Mouse (Mus musculus): ENCODE measurements around the gene Gse1. TPM values are rescaled to one million over a fixed set of nuclear protein-coding genes. Genes with fewer than 3 reads are reported as not detected.
"Not testable (repeated sequence)": the region's sequence is repeated elsewhere in the genome, so short reads cannot be mapped to it uniquely, and the experiment has no call there.

Gene Gse1
- polyA plus RNA-seq, 1 experiment, result 24.0 TPM

GRCm38 (mm10) chr8:120344583-120344982, 116.3 kb downstream of the Gse1 start:
- no peak for DNase-seq (ENCODE audit: low read depth)

DNA sequence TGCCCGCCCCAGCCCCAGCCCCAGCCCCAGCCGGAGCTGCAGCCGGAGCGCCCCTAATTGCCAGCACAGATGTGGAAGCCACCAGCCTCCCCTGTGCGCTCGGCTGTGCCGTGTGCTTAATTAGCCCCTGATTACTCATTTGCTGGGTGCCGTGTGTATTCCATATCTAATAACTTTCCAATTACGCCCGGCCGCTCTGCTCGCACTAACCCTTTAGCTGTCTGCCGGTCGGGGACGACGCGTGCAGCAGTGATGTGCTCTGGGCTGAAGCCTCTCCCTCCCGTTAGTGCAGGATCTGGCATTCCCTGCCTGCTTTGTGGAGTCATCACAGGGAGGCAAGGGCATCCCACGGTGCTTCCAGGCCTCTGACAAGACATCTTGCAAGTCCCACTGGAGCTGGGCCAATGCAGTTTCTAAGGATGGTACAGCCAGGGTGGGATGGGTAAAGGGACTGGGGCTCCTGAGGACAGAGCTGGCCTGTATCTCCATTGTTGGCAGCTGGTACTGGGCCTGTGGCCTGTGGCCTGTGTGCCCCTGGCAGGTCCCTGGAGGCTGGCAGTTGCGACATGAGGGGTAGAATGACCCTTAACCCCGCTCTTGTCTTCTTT, 119.6 kb downstream of the Gse1 start:
- DNase-seq (ENCODE audit: low read depth), result no peak

GRCm38 (mm10) chr8:120348922-120349321, 120.7 kb downstream of the Gse1 start:
- no peak for DNase-seq (ENCODE audit: low read depth)

GRCm38 (mm10) chr8:120351332-120352071, 123.2 kb downstream of the Gse1 start:
- DNase-seq (ENCODE audit: low read depth), result no peak

DNA sequence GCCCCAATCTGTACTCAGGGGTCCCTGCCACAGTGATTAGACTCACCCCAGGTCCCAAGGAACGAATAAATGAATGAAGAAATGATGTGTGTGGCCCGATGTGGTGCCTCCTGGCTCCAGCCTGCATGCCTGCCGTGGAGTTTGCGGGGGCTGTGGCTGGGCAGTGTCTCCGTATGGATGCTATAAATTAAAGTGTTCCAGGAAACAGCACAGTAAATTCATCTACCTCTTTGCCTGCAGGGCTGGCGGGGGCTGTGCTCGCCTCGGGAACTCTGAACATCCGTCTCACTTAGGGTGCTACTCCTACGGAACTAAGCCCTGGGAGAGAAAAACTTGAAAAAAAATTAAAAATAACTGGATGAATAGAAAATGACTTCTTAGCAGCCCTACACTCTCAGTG, 123.8 kb downstream of the Gse1 start:
- no peak for DNase-seq (ENCODE audit: low read depth)

DNA sequence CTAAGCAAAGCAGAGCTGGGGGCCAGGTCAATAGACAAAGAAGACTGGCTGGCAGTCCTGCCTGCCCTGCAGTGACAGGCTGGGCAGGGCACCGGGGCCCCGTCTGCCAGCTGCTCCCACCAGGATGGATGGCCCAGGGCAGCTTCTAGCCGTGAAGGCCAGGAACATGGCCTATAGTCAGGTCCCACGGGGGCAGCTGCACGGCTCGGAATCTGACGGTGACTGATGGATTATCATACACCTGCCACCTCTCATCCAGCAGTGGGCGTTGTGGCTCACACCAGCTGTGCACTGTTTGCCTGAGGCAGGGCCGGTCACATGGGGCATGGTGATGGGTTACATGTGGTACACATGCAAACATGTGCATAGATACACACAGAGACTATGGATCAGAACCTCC, 127.8 kb downstream of the Gse1 start:
- no peak for DNase-seq (ENCODE audit: low read depth)

DNA sequence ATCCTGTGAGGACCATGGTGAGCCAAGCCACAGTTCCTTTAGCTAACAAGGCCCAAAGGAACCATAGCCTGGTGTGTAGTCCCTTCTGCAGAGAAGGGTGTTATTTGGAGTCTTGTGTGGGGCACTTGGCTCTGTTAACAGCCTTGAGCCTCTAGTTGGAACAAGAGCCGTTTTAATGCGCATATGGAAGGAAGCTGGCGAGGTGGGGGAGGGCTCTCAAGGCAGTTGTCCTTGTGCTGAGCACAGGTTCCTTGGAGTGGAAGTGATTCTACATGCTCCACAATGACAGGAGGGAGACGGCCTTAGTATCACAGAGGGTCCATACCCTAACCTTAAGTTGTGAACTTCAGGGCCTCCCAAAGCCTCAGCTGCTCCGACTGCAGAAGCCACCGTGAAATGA, 129.2 kb downstream of the Gse1 start:
- no peak for DNase-seq (ENCODE audit: low read depth)

DNA sequence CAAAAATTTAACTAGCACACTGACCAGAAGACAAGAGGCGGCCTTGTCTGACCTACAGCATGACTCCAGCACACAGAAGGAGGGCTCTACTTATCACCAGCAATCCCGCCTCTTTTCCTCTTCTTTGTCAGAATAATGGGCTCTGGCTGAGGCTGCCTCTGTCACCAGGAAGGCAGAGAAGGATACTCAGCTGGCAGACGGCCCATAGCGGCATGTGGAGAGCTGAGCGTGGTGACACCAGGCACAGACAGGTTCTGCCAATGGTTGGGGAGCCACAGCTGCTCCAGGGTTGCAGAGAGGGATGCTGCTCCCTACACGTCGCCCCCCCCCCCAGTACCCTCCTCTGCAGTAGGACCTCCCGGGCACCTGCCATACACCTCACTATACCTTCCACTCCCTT, 133.0 kb downstream of the Gse1 start:
- no peak for DNase-seq (ENCODE audit: low read depth)

DNA sequence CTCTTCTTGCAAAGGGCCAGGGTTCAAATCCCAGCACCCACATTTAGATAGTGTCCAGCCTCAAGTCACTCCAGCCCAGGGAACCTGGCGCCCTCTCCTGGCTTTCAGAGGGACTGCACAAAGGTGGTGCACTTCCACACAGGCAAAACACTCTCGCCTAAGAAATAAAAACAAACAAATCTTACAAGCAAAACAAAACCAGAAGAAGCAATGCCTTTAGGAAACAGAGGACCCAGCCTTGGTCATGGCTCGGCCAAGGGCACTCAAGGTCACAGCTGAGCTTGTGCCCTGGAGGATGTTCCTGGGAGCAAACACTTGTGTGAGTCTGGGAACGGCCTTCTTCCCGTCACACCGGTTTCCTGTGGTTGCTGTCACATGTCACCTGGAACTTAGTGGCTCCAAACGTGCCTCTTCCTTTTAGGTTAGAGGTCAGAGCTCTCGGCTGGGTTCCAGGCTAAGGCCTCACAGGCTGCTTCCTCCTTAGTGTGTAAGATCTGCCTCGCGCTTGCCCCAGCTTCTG, 135.4 kb downstream of the Gse1 start:
- DNase-seq (ENCODE audit: low read depth), result no peak

- DNase-seq (ENCODE audit: low read depth), result no peak
These were observed 136.0 kb downstream of the Gse1 start for GRCm38 (mm10) chr8:120364093-120364725.

- no peak for DNase-seq (ENCODE audit: low read depth)
These were observed 138.6 kb downstream of the Gse1 start for GRCm38 (mm10) chr8:120366840-120367239.

- not testable (repeated sequence) for DNase-seq (ENCODE audit: low read depth)
These were observed 139.9 kb downstream of the Gse1 start for GRCm38 (mm10) chr8:120368191-120368590.

DNA sequence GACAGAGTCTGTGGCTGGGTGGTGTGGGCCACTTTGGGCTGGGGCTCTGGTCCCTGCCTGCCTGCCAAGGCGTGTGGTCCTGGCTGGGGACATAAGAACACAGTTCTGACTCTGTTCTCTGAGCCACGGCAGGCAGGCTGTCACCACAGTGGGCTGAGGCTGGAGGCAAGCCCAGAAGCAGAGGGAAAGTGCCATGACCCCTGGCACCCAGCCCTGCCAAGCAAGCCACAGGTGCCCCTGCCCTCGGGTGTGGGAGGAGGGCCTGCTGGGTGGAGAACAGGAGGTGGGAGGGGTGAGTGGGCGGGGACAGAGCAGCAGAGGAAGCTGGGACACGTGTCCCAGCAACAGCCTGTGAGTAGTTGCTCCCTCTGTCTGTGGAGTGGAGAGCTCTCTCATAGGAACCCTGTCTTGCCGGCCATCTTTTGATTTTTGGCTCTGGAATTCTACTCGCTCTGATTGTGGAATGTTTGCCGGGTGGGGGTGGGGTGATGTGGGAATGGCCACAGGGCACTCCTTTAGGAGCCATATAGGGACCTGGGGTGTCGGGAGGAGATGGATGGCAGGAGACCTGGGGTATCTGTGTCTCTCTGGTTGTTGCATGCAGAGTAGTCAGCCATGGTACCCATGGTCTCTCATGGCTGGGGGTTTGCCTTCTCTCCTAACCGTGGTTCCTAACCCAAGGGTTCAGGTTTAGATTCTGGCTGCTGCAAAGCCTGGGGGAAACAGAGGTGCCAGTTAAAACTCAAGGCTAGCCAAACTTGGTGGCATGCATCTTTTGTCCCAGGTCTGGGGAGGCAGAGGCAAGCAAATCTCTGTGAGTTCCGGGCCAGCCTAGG, 140.8 kb downstream of the Gse1 start:
- DNase-seq (ENCODE audit: low read depth), result no peak

- no peak for DNase-seq (ENCODE audit: low read depth)
These were observed 141.7 kb downstream of the Gse1 start for GRCm38 (mm10) chr8:120369956-120370355.

DNA sequence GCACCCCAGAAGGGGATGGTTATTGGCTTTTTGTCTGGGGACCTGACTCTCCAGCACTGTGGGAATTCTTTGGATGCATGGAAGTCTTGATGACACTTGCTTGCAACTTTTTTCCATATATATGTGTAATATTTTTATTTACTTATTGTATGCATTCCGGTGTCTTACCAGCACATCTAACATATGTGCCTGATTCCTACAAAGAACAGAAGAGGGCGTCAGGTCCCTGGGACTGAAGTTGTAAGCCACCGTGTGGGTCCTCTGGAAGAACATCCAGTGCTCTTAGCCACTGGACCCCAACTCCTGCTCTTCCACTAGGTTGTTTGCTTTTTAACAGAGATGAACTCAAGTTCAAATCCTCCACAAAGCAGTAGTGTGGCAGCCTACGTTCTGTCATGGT, 142.2 kb downstream of the Gse1 start:
- no peak for DNase-seq (ENCODE audit: low read depth)

DNA sequence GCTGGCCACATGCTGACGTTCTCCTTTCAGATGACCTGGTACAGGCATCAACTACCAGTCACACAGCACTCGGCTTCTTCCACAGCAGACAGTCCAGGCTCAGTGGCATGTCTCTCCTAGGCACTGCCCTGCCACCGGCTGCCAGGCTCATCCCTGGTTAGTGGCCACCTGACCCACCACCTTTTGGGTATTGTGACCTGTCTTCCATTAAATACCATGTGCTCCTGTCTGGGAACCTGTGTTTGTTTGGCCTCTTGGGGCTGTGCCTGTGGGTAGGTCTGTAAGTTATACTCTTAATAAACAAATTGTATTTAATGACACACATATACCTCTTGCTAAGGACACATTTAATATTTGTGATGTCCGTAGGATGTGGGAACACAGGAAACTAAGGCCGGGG, 142.9 kb downstream of the Gse1 start:
- no peak for DNase-seq (ENCODE audit: low read depth)

- no peak for DNase-seq (ENCODE audit: low read depth)
These were observed 143.6 kb downstream of the Gse1 start for GRCm38 (mm10) chr8:120371725-120372457.

DNA sequence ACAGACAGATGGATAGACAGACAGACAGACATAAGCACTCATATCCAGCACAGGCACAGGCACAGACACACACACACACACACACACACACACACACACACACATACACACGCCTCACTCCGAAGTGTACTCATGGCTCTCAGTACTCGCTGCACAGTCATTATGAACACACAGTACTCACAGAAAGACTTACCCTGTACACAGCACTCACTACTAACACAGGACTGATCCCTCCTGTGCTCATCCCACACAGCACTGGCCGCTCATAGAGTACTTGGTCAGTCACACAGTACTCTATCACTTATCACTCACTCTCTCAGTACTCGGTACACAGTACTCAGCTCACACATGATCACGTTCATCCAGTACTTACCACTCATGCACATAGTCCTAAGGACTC, 144.4 kb downstream of the Gse1 start:
- no peak for DNase-seq (ENCODE audit: low read depth)

- no peak for DNase-seq (ENCODE audit: low read depth)
These were observed 145.4 kb downstream of the Gse1 start for GRCm38 (mm10) chr8:120373621-120374020.

DNA sequence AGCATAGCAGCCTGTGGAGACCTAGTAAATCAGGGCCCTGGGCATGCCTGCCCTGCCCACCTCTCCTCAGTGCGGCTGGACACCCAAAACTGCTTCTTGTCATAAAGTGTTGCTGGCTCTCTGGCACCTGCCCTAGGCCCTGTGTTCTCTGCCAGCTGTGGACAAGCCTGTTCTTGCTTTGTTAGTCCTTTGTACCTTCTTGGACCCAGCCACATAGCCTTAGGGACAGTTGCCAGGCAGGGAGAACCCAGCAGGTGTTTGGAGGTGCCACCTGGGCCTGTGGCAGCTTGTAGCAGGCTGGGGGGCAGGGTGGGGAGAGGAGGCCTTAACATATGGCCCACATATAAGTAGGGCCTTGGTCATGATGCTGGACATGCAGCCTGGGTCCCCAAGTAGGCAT, 145.8 kb downstream of the Gse1 start:
- DNase-seq (ENCODE audit: low read depth), result no peak

DNA sequence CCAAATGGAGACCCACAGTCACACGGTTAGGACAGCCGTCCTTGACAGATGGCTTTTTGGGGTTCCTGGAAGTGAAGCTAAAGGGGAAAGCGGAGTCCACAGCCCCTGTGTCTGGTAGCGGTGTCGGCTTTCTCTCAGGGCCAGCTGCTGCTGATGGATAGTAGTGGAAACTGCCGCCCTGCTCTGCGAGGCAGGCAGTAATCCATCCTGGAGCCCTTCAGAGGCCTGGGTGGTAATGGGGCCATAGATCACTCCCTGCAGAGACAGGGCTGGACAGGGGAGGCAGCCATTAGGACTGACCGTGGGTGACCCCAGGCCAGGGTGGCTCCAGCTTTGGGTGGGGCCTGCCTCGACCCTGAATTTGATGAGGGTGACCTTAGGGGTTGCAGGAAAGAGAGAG, 146.3 kb downstream of the Gse1 start:
- no peak for DNase-seq (ENCODE audit: low read depth)
